Mouse (Mus musculus): ENCODE measurements at regions not wholly inside any gene's neighbourhood (a gene's known extent, or its start where the extent isn't known, plus 50 kb on each side); places are given as distances from the start of the nearest gene placed in this dataset.
A peak's percentile ranks its signal among the peaks of the same experiment; 100 is the strongest.

DNA sequence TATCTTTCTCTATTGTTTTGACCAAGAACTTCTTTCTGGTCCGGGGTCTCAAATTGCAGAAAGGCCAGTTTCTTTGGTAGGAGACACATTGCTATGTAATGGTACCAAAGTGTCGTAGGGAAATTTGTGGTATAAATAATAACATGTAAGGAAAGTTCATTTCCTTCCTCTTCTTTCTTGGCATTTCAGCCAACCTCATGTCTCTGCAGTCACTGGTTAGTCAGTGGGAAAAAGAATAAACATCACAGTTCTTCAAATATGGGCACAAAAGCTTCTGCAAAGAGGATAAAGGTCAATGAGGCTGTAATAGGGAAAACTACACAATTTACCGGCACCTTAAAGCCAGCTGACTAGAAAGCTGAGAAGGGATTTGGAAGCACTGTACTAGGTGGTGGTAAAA lies 68.5 kb upstream of the Rgs1 start:
- no peak for DNase-seq (ENCODE audit: low spot score)

DNA sequence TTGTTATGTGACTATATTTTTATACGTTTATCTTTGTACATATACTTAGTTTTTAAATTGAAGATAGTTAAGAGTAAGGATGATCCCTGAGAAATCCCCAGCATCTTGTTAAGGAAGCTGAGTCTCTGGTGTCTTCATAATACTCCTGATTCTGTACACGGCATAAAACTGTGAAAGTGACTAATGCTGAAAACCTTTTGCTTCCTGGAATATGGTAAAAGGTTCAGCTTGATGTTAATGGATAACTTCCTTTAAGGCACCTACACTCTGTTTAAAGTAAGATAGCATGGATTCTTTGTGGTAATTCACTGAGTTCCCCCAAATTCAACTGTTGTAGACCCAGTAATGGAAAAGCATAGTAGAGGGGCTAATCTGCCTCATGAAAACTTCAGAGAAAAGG lies 67.2 kb upstream of the Rgs1 start:
- DNase-seq (ENCODE audit: low spot score), result no peak

DNA sequence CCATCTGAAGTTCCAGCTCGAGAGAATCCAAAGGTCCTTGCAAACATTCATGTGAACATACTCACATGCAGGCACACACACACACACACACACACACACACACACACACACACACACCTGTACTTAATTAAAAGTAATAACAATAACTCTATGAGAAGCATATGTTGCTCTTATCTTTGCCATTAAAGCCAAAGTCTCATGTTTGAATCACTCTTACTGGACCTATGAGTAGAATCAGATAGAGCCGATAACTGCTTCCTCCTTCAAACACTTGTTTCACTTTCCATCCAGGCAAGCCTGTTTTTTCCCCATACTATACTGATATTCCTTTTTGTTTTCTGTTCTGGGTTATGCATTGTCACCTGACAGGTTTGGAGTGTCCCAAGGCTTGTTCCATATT lies 65.3 kb upstream of the Rgs1 start:
- no peak for DNase-seq (ENCODE audit: low spot score)

DNA sequence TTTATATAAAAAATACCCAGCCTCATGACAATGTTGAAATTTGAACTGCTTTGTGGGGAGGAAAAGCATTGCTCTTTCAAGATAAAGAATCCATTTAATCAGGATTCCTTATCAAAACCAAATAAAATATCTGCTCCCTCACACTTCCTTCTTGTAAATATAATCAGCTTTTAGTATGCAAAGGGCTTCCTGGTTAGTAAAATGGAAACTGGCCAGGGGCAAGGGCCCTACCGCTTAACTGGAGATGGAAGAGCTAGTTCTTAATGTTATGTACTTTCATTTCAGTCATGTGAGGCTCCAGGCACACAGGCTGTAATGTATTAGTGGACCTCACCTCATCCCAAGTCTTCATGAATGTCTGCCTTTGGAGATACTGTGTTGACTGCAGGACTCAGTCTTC lies 64.3 kb upstream of the Rgs1 start:
- DNase-seq (ENCODE audit: low spot score), result no peak

DNA sequence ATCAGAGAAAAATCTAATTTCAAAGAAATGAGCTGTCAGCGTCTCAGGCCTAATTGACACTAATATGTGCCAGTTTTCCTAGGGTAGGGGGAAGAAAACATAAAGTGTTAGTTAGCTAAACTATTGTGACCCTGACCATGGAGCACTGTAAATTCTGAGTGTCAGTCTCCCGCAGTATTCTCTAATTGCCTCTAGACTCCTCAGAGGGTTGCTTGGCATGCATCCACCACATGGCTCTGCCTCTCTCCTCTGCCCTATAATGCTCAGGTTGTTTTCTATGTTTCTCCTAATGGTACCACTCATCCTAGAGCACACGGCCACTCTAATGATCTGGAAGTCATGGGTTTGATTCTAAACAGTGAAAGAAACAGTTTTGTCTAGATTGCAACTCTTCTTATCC lies 60.9 kb upstream of the Rgs1 start:
- DNase-seq (ENCODE audit: low spot score), result no peak

DNA sequence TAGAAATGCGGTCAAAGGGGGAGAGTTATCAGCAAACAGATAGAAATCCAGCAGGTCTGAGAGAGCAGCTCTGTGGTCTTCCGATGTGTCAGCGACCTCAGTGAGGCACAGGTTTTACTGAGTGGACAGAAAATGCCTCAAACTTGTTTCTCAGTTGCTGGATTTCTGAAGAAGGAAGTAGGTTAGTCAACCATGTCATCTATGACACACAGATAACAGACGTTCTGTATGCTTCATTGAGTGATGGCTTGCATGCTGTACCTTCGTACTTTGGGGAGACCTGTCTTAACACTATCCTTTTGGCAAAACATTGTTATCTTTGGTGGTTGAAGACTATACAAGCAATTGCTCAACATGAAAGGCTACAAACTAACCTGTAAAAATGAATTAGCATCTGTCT lies 59.3 kb upstream of the Rgs1 start:
- no peak for DNase-seq (ENCODE audit: low spot score)

DNA sequence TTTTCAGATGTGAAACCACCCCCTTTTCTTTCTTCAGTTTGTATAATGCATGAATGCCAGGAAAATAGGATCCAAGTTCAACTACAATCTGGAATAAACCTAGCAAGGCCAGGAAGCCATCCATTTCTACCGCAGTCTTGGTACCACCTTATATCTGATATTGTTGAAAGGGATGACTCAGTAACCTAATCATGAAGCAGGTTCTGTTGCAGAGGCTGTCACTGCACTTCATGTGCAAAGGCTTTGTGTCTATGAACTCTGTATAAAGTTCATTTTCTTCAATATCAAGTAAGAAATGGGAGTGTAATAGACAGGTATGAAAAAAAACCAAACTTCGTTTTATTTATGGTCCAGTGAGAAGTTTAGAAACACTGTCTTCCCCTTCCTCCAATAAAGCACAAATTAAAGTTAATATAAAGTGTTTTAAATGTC lies 58.8 kb upstream of the Rgs1 start:
- DNase-seq (ENCODE audit: low spot score), result no peak

DNA sequence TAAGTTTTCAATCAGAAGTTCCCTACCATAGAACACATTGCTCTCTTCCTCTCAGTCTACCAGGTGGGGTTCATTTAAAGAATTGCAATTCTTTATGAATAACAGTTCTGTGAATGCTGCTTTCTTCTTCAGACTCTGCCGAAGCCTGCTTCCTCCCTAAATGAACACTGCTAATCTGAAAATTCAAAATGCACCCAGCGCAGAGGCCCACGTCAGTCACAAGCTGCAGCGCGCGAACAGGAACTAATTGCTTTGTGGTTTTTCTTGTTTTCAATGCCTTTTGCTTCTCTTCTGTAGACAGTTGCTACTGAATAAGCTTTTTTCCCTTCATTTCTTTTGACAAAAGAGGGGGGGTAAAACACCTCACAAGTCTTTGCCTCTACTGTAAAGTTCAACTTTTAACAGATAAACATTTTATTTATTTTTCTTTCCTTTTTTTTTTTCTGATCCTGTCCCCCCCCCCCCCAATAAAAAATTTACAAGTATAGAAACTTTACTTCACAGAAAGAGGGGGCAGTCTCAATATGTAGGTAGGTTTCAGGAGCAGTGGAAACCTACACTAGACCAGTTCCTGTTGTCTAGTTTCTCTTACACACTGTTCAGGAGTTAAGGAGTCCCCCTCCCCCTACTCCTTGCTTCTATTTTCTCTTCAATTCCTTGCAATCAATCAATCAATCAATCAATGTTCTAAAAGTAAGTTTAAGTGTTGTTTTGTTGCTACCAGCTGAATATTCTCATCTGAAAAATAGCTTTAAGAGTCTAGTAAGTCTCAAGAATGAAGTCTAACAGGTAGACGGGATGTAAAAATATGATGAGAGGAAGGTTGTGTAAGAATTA lies 58.2 kb upstream of the Rgs1 start:
- no peak for DNase-seq (ENCODE audit: low spot score)

DNA sequence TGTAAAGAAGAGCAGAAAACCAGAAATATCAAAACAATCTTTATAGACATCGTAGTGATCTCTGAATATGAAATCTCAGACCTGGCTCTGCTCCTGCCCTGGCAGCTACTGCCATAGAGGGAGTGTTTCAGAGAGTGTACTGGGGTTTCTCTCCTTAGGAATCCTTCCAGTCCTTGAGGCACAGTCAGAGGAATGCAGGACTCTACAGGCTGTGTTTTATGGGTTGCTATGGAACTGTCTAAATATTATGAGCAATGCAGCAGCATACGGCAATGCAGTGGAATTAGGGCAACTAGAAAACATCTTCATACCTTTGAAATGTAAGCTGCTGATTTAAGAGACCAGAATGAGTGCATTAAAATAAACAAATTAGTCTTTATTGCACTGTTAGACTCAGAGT lies 57.2 kb upstream of the Rgs1 start:
- DNase-seq (ENCODE audit: low spot score), result peak; percentile 4

DNA sequence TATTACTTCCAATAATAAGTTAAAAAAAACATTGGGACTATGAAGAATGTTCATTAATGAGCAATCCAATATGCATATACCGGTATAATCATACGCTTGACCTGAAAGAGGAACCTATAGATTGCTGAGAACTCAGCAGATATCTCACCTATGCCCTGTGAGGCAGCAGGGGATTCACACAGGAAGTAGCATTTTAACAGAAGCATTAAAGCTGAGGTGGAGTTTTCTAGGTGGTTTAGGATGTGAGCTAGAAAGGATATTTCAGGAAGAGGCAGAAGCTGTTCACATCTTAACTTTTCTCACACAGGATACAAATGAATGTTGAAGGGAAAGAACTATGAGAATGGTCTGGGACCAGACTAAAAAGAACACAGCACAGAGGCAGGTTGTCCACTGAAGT lies 51.6 kb upstream of the Rgs1 start:
- no peak for DNase-seq (ENCODE audit: low spot score)

All from testis, postnatal 14 days (tissue).